Mouse (Mus musculus): ENCODE measurements around the gene Abtb1. TPM values are rescaled to one million over a fixed set of nuclear protein-coding genes. Genes with fewer than 3 reads are reported as not detected.

Abtb1 gene
- polyA plus RNA-seq, 1 experiment from 2014 or later = 37.6 TPM

- H3K9me3 ChIP-seq = no peaks in the 10 kb centered on the region
- no peak overlapping the region for H3K4me3 ChIP-seq
- ATAC-seq (replicated peaks) = 0 out of 2 replicates have a peak, but pooled peaks have one; percentile 3
- H3K4me1 ChIP-seq = peaks cover 14% of the 10 kb centered on the region
- no peak overlapping the region for H3K9ac ChIP-seq (replicated peaks)
- 63% methylated on average over 3 of the region's 3 CpGs for WGBS
- no peaks in the 10 kb centered on the region for H3K27me3 ChIP-seq
- no peak overlapping the region for H3K27ac ChIP-seq (replicated peaks)
- no peaks in the 10 kb centered on the region for H3K36me3 ChIP-seq
- H3K4me2 ChIP-seq (replicated peaks) = no peak overlapping the region
These were observed 14.8 kb downstream of the Abtb1 start for GRCm38 (mm10) chr6:88826965-88827364.

GRCm38 (mm10) chr6:88826545-88826944, 15.2 kb downstream of the Abtb1 start:
- no peaks in the 10 kb centered on the region for H3K27me3 ChIP-seq
- H3K4me2 ChIP-seq (replicated peaks) = no peak overlapping the region
- H3K27ac ChIP-seq (replicated peaks) = no peak overlapping the region
- no peaks in the 10 kb centered on the region for H3K36me3 ChIP-seq
- WGBS = 28% methylated on average over 6 of the region's 6 CpGs
- H3K9me3 ChIP-seq = no peaks in the 10 kb centered on the region
- peaks cover 14% of the 10 kb centered on the region for H3K4me1 ChIP-seq
- H3K9ac ChIP-seq (replicated peaks) = no peak overlapping the region
- no peak overlapping the region for H3K4me3 ChIP-seq
- peak; percentile 43; the same call in 1 of the 2 replicates for ATAC-seq (replicated peaks)

GRCm38 (mm10) chr6:88826088-88826487, 15.7 kb downstream of the Abtb1 start:
- H3K36me3 ChIP-seq = no peaks in the 10 kb centered on the region
- ATAC-seq (replicated peaks) = no peak
- WGBS = 68% methylated on average over 3 of the region's 3 CpGs
- H3K4me1 ChIP-seq = peaks cover 14% of the 10 kb centered on the region
- H3K27ac ChIP-seq (replicated peaks) = no peak overlapping the region
- H3K4me2 ChIP-seq (replicated peaks) = no peak overlapping the region
- no peak overlapping the region for H3K9ac ChIP-seq (replicated peaks)
- H3K27me3 ChIP-seq = no peaks in the 10 kb centered on the region
- no peak overlapping the region for H3K4me3 ChIP-seq
- H3K9me3 ChIP-seq = no peaks in the 10 kb centered on the region

GRCm38 (mm10) chr6:88824183-88824582, 17.6 kb downstream of the Abtb1 start:
- H3K4me3 ChIP-seq = no peak overlapping the region
- H3K27me3 ChIP-seq = no peaks in the 10 kb centered on the region
- 51% methylated on average over 7 of the region's 7 CpGs for WGBS
- peaks cover 14% of the 10 kb centered on the region for H3K4me1 ChIP-seq
- no peak overlapping the region for H3K4me2 ChIP-seq (replicated peaks)
- no peak overlapping the region for H3K9ac ChIP-seq (replicated peaks)
- no peak for ATAC-seq (replicated peaks)
- H3K9me3 ChIP-seq = no peaks in the 10 kb centered on the region
- H3K36me3 ChIP-seq = no peaks in the 10 kb centered on the region
- no peak overlapping the region for H3K27ac ChIP-seq (replicated peaks)

GRCm38 (mm10) chr6:88821901-88822300, 19.9 kb downstream of the Abtb1 start:
- H3K9ac ChIP-seq (replicated peaks) = no peak overlapping the region
- no peak overlapping the region for H3K4me2 ChIP-seq (replicated peaks)
- no peak overlapping the region for H3K27ac ChIP-seq (replicated peaks)
- no peak for ATAC-seq (replicated peaks)
- WGBS = 73% methylated on average over 11 of the region's 11 CpGs
- peaks cover 8% of the 10 kb centered on the region for H3K4me1 ChIP-seq
- no peaks in the 10 kb centered on the region for H3K27me3 ChIP-seq
- no peaks in the 10 kb centered on the region for H3K36me3 ChIP-seq
- no peaks in the 10 kb centered on the region for H3K9me3 ChIP-seq
- H3K4me3 ChIP-seq = no peak overlapping the region

GRCm38 (mm10) chr6:88821294-88821693, 20.5 kb downstream of the Abtb1 start:
- ATAC-seq (replicated peaks) = no peak
- H3K4me1 ChIP-seq = peaks cover 1% of the 10 kb centered on the region; the same call in 1 of the 2 replicates

GRCm38 (mm10) chr6:88820853-88821252, 20.9 kb downstream of the Abtb1 start:
- Histone ChIP-seq H3K9me3 (no peaks in the 10 kb centered on the region), H3K4me3 (no peak overlapping the region), H3K4me2 (replicated peaks) (no peak overlapping the region), H3K4me1 (no peaks in the 10 kb centered on the region), H3K27me3 (no peaks in the 10 kb centered on the region), H3K36me3 (no peaks in the 10 kb centered on the region), H3K27ac (replicated peaks) (no peak overlapping the region), H3K9ac (replicated peaks) (no peak overlapping the region)
- WGBS = 73% methylated on average over 3 of the region's 3 CpGs
- no peak for ATAC-seq (replicated peaks)

More at GRCm38 (mm10) chr6:88821294-88821693, 20.5 kb downstream of the Abtb1 start:
- no peaks in the 10 kb centered on the region for H3K9me3 ChIP-seq
- H3K4me2 ChIP-seq (replicated peaks) = no peak overlapping the region
- H3K4me3 ChIP-seq = no peak overlapping the region
- WGBS = 95% methylated on average over 6 of the region's 6 CpGs
- H3K27me3 ChIP-seq = no peaks in the 10 kb centered on the region
- H3K36me3 ChIP-seq = no peaks in the 10 kb centered on the region
- no peak overlapping the region for H3K9ac ChIP-seq (replicated peaks)
- no peak overlapping the region for H3K27ac ChIP-seq (replicated peaks)

- Histone ChIP-seq H3K9ac (replicated peaks) (no peak overlapping the region), H3K36me3 (no peaks in the 10 kb centered on the region), H3K4me1 (0 out of 2 replicates have a peak, but pooled peaks cover 4% of the 10 kb centered on the region), H3K9me3 (no peaks in the 10 kb centered on the region), H3K27me3 (no peaks in the 10 kb centered on the region), H3K4me2 (replicated peaks) (no peak overlapping the region), H3K27ac (replicated peaks) (no peak overlapping the region), H3K4me3 (no peak overlapping the region)
- ATAC-seq (replicated peaks) = no peak
- 84% methylated on average over 3 of the region's 3 CpGs for WGBS
These were observed 24.9 kb downstream of the Abtb1 start for GRCm38 (mm10) chr6:88816913-88817312.

GRCm38 (mm10) chr6:88815489-88815888, 26.3 kb downstream of the Abtb1 start:
- no peaks in the 10 kb centered on the region for H3K36me3 ChIP-seq
- H3K4me2 ChIP-seq (replicated peaks) = no peak overlapping the region
- H3K9ac ChIP-seq (replicated peaks) = no peak overlapping the region
- H3K27me3 ChIP-seq = no peaks in the 10 kb centered on the region
- no peak for ATAC-seq (replicated peaks)
- H3K4me1 ChIP-seq = 0 out of 2 replicates have a peak, but pooled peaks cover 4% of the 10 kb centered on the region
- no peak overlapping the region for H3K4me3 ChIP-seq
- H3K9me3 ChIP-seq = no peaks in the 10 kb centered on the region
- no peak overlapping the region for H3K27ac ChIP-seq (replicated peaks)
- 89% methylated on average over 3 of the region's 3 CpGs for WGBS

- Histone ChIP-seq H3K9ac (replicated peaks) (no peak overlapping the region), H3K27me3 (no peaks in the 10 kb centered on the region), H3K4me2 (replicated peaks) (no peak overlapping the region), H3K27ac (replicated peaks) (no peak overlapping the region), H3K4me1 (0 out of 2 replicates have a peak, but pooled peaks cover 4% of the 10 kb centered on the region), H3K36me3 (no peaks in the 10 kb centered on the region), H3K9me3 (no peaks in the 10 kb centered on the region), H3K4me3 (no peak overlapping the region)
- ATAC-seq (replicated peaks) = no peak
- WGBS = 43% methylated on average over 3 of the region's 3 CpGs
These were observed 26.7 kb downstream of the Abtb1 start for GRCm38 (mm10) chr6:88815036-88815435.

GRCm38 (mm10) chr6:88813832-88814231, 28.0 kb downstream of the Abtb1 start:
- Histone ChIP-seq H3K36me3 (no peaks in the 10 kb centered on the region), H3K9ac (replicated peaks) (no peak overlapping the region), H3K9me3 (no peaks in the 10 kb centered on the region), H3K27ac (replicated peaks) (no peak overlapping the region), H3K4me3 (no peak overlapping the region), H3K4me1 (0 out of 2 replicates have a peak, but pooled peaks cover 4% of the 10 kb centered on the region), H3K4me2 (replicated peaks) (no peak overlapping the region), H3K27me3 (no peaks in the 10 kb centered on the region)
- WGBS = 88% methylated on average over 10 of the region's 10 CpGs
- no peak for ATAC-seq (replicated peaks)

- Histone ChIP-seq H3K27me3 (no peaks in the 10 kb centered on the region), H3K4me1 (0 out of 2 replicates have a peak, but pooled peaks cover 4% of the 10 kb centered on the region), H3K36me3 (no peaks in the 10 kb centered on the region), H3K27ac (replicated peaks) (no peak overlapping the region), H3K4me3 (no peak overlapping the region), H3K9ac (replicated peaks) (no peak overlapping the region), H3K9me3 (no peaks in the 10 kb centered on the region), H3K4me2 (replicated peaks) (no peak overlapping the region)
- ATAC-seq (replicated peaks) = no peak
- WGBS = 69% methylated on average over 3 of the region's 3 CpGs
These were observed 28.9 kb downstream of the Abtb1 start for GRCm38 (mm10) chr6:88812886-88813285.

GRCm38 (mm10) chr6:88811880-88812400, 29.8 kb downstream of the Abtb1 start:
- Histone ChIP-seq H3K9ac (replicated peaks) (no peak overlapping the region), H3K4me1 (0 out of 2 replicates have a peak, but pooled peaks cover 4% of the 10 kb centered on the region), H3K27me3 (no peaks in the 10 kb centered on the region), H3K4me2 (replicated peaks) (no peak overlapping the region), H3K9me3 (no peaks in the 10 kb centered on the region), H3K4me3 (no peak overlapping the region), H3K36me3 (no peaks in the 10 kb centered on the region), H3K27ac (replicated peaks) (no peak overlapping the region)
- ATAC-seq (replicated peaks) = no peak
- 71% methylated on average over 7 of the region's 7 CpGs for WGBS

Measured in forebrain, embryonic 15.5 days (tissue).